Mouse (Mus musculus): ENCODE measurements around the gene AI467606.

The AI467606 gene

GRCm38 (mm10) chr7:127093914-127094313, 2.8 kb downstream of the AI467606 start:
- no peak for DNase-seq (ENCODE audit: low spot score in 2 of 2)

GRCm38 (mm10) chr7:127096456-127096855, 5.3 kb downstream of the AI467606 start:
- DNase-seq (ENCODE audit: low spot score in 2 of 2), result no peak

GRCm38 (mm10) chr7:127098521-127098920, 7.4 kb downstream of the AI467606 start:
- DNase-seq (ENCODE audit: low spot score in 2 of 2), result no peak

- DNase-seq (ENCODE audit: low spot score in 2 of 2), result no peak
These were observed 7.8 kb downstream of the AI467606 start for GRCm38 (mm10) chr7:127098950-127099349.

- no peak for DNase-seq (ENCODE audit: low spot score in 2 of 2)
These were observed 8.4 kb downstream of the AI467606 start for GRCm38 (mm10) chr7:127099528-127099927.

GRCm38 (mm10) chr7:127101451-127102016, 10.4 kb downstream of the AI467606 start:
- no peak for DNase-seq (ENCODE audit: low spot score in 2 of 2)

GRCm38 (mm10) chr7:127102148-127102547, 11.0 kb downstream of the AI467606 start:
- no peak for DNase-seq (ENCODE audit: low spot score in 2 of 2)

- no peak for DNase-seq (ENCODE audit: low spot score in 2 of 2)
These were observed 12.8 kb downstream of the AI467606 start for GRCm38 (mm10) chr7:127103960-127104359.

- peak; percentile 74 to 82 for DNase-seq (ENCODE audit: low spot score in 2 of 2)
These were observed 13.6 kb downstream of the AI467606 start for GRCm38 (mm10) chr7:127104560-127105332.

- DNase-seq (ENCODE audit: low spot score in 2 of 2), result no peak
These were observed 14.4 kb downstream of the AI467606 start for GRCm38 (mm10) chr7:127105551-127105950.

- DNase-seq (ENCODE audit: low spot score in 2 of 2), result peak; percentile 54 to 60
These were observed 19.3 kb downstream of the AI467606 start for GRCm38 (mm10) chr7:127110239-127111007.

- no peak for DNase-seq (ENCODE audit: low spot score in 2 of 2)
These were observed 20.3 kb downstream of the AI467606 start for GRCm38 (mm10) chr7:127111461-127111860.

GRCm38 (mm10) chr7:127112251-127112841, 21.2 kb downstream of the AI467606 start:
- no peak for DNase-seq (ENCODE audit: low spot score in 2 of 2)

GRCm38 (mm10) chr7:127112921-127113597, 21.9 kb downstream of the AI467606 start:
- no peak for DNase-seq (ENCODE audit: low spot score in 2 of 2)

GRCm38 (mm10) chr7:127113614-127114259, 22.6 kb downstream of the AI467606 start:
- DNase-seq (ENCODE audit: low spot score in 2 of 2), result no peak

- no peak for DNase-seq (ENCODE audit: low spot score in 2 of 2)
These were observed 23.8 kb downstream of the AI467606 start for GRCm38 (mm10) chr7:127114920-127115319.

GRCm38 (mm10) chr7:127116331-127116935, 25.3 kb downstream of the AI467606 start:
- DNase-seq (ENCODE audit: low spot score in 2 of 2), result no peak

- peak; percentile 23 to 29 for DNase-seq (ENCODE audit: low spot score in 2 of 2)
These were observed 26.8 kb downstream of the AI467606 start for GRCm38 (mm10) chr7:127117948-127118347.

- DNase-seq (ENCODE audit: low spot score in 2 of 2), result no peak
These were observed 27.7 kb downstream of the AI467606 start for GRCm38 (mm10) chr7:127118671-127119445.

All from heart, adult 9 months (tissue).